Mouse (Mus musculus) G1E (cell line): ENCODE results near the gene S100a4.

Experiments
- CTCF ChIP-seq: IDR thresholded peaks from 2 replicates; pipeline ENCODE4 v1.5.1; 2012; ENCODE audit warnings: low read depth, low read length, inconsistent platforms, mixed read lengths
- GATA1 ChIP-seq: IDR thresholded peaks from 2 replicates; pipeline ENCODE4 v1.6.1; 2012; ENCODE audit warnings: borderline replicate concordance, low read length, inconsistent platforms, mixed read lengths
- POLR2AphosphoS5 ChIP-seq: IDR thresholded peaks from 2 replicates; pipeline ENCODE4 v1.6.1; 2012; ENCODE audit warnings: low read depth, low read length, inconsistent platforms; ENCODE audit not compliant: insufficient replicate concordance

- TF ChIP-seq POLR2AphosphoS5 (no peak), CTCF (no peak), GATA1 (no peak)
These were observed 25.7 kb downstream of the S100a4 start for GRCm38 (mm10) chr3:90629298-90629697.
